Mouse (Mus musculus): ENCODE measurements at regions not wholly inside any gene's neighbourhood (a gene's known extent, or its start where the extent isn't known, plus 50 kb on each side); places are given as distances from the start of the nearest gene placed in this dataset.

GRCm38 (mm10) chr3:35027898-35028297 lies 377.7 kb downstream of the Sox2 start:
- DNase-seq (ENCODE audit: low read depth, low spot score) = no peak

DNA sequence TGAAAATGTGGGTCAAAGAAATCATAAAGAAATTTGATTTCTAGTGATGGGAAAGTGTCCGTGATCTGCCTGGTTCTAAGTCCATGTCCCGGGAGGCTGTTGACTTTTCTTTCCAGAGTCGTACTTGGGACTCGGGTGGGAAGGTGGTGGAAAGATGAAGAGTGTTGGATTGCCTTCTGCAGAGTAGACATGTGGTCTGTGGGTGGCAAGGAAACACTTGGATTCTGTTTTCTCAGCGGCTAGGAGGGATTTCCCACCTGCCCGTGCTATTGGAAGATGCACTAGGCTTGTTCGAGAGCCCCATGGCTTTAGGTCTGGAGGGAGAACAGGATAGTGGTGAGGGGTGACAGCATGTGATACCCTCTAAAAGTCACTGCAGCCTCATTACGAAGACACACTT lies 379.7 kb downstream of the Sox2 start:
- DNase-seq (ENCODE audit: low read depth, low spot score) = no peak

DNA sequence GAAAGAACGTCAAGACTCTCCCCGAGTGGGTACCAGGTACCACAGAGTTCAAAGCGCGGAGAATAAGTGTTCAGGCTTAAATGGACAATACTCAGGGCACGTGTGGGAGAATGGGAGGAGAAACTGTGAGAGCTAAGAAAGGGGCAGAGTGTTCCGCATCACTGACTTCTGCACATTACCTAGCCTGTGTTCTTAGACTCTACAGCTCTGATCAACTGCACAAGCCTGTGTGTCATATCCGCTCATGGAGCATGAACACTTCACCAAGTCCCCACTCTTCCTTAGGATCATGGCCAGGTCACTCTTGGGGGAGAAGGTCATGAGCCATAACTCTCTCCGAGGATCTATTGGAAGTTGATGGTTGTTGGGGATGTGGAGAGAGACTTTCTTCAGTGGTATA lies 383.4 kb downstream of the Sox2 start:
- DNase-seq (ENCODE audit: low read depth, low spot score) = no peak

GRCm38 (mm10) chr3:35035234-35035633 lies 385.0 kb downstream of the Sox2 start:
- no peak for DNase-seq (ENCODE audit: low read depth, low spot score)

- no peak for DNase-seq (ENCODE audit: low read depth, low spot score)
Observed at GRCm38 (mm10) chr3:35043705-35044104, 393.5 kb downstream of the Sox2 start.

DNA sequence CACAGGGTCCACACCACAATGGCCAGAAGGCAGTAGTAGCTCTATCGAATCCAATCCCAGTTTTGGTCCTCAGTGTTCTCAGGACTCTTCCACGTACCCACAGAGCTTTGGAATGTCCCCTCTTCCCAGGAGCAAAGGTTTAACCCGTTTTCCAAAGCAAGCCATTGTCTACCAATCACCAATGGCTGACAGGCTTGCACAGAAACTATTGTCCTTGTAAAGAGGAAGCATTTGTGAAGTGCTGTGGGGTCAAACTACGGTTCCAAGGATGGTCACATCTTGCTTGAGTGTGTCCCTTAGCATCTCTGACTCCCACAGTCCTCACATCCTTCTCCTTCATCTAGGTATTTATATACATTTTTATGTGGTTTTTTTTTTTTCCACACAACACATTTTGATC lies 409.2 kb downstream of the Sox2 start:
- no peak for DNase-seq (ENCODE audit: low read depth, low spot score)

DNA sequence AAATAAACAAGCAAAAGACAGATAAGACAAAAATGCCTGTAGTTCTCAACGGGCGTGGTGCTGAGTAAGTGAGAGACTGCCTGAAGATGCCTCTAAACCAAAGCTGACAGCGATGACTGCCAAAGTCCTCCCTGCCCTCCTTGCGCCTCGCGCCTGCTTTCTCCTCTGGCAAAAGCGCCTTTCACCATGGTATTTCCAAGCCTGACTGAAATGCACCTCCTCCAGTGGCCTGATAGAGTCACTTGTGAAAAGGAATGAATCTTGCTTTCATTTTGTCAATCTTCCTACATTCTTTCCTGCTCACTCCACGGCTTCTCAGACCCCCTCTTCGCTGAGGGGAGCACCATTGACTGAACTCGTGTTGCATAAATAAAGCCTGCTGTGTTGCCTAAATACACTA lies 409.8 kb downstream of the Sox2 start:
- DNase-seq (ENCODE audit: low read depth, low spot score) = no peak

GRCm38 (mm10) chr3:35066824-35067223 lies 416.6 kb downstream of the Sox2 start:
- DNase-seq (ENCODE audit: low read depth, low spot score) = no peak

GRCm38 (mm10) chr3:35068586-35068985 lies 418.4 kb downstream of the Sox2 start:
- no peak for DNase-seq (ENCODE audit: low read depth, low spot score)

- DNase-seq (ENCODE audit: low read depth, low spot score) = no peak
Observed at GRCm38 (mm10) chr3:35071046-35071445, 420.8 kb downstream of the Sox2 start.

DNA sequence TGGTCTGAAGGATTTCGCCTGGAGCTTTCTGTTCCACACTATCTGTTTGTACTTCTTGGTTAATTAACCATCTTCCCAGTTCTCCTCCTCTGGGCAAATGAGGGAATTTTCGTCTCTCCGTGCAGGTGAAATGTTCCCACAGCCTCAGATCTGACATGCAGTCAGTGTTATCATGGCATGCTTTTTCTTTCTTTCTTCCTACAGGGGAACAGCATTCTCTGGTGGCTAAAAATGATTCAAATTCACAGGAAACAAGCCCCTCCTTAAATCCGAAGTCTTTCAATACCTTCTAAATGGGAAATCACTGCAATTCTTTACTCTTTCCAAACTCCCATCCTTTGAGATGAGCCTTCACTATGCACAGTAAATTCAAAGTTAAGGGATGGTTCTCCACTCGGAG lies 429.7 kb downstream of the Sox2 start:
- DNase-seq (ENCODE audit: low read depth, low spot score) = no peak

DNA sequence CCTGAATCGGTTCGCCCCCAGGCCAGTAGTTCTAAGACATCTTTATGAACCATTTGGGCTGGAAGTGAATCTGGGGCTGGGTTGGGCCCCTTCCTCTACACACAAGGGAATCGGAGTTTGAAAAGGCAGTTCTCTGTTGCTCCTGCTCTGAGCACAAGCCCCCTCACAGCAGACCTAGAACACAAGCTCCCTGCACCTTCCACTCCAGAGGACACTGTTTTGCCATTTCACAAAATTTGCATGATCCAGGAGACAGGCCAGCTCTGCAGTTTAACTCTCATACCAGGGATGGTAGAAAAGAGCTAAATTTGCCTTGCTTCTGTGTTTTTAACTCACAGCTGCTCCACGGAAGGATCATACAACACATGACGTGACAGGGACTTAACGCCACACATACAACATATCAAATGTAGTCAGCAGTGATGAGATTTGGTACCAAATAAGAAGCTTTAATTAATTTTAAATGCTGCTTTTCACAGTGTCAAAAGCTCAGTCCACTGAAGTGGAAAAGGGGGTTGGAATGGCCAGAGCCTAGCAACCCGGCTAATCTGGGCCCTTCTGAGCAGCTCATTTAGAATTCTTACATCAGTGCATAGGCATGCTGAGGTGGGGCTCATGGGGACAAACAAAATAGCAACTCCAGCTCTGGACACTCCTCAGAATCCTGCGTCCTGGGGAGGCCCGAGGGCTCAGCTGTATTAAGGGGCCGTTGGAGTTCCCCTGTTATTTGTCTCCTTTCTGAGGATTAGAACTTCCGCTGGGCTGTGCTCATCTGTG lies 434.1 kb downstream of the Sox2 start:
- DNase-seq (ENCODE audit: low read depth, low spot score) = no peak

- DNase-seq (ENCODE audit: low read depth, low spot score) = peak; percentile 70
Observed at GRCm38 (mm10) chr3:35088241-35089080, 438.3 kb downstream of the Sox2 start.

DNA sequence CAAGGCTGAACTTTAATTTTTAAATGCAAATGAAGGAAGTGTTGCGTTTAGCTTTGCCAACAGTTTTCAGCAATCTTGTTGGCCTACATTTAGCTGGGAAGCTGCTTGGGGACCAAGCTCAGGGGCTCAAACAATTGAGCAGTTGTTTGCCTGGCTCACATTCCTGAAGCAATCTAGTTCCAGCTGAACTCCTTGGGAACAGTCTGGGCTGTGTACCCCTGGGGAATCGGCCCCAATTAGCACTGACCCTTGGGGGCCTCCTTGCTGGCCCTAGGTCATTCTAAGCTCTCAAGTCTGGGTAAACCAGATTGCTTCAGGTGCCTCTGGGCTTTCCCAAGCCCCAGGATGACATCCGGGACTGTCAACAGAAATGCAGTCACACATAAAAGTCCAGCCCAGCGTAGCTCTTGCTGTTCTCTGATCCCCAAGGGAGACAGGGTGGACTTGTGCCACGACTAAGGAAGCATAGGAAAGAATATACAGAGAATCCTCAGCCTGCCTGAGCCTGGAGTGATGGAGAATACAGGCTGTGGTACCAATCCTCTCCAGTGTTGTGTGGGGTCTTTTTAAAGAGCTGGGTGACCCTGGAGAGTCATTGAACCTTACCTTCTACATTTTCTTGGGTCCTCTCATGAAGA lies 440.4 kb downstream of the Sox2 start:
- no peak for DNase-seq (ENCODE audit: low read depth, low spot score)

DNA sequence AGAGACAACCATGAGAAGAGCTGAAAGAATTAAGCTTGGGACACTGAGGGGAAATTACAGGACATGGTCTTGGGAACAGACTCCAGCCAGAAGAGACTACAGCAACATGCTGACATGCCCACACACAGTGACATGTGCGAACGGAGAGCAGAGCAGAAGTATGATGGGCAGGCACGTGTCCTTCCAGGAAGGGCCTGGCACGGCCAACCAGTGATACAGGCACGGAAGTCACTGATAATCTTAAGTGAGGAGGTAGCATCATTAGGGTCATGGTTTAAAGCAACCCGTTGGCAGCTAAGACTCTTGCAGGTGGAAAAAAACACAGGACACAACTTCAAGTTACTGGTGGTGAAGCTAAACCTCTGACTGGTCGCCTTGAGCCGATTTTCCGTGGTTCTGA lies 442.8 kb downstream of the Sox2 start:
- no peak for DNase-seq (ENCODE audit: low read depth, low spot score)

GRCm38 (mm10) chr3:35095221-35095620 lies 445.0 kb downstream of the Sox2 start:
- no peak for DNase-seq (ENCODE audit: low read depth, low spot score)

GRCm38 (mm10) chr3:35096381-35096780 lies 446.2 kb downstream of the Sox2 start:
- DNase-seq (ENCODE audit: low read depth, low spot score) = no peak

GRCm38 (mm10) chr3:35097766-35098165 lies 447.6 kb downstream of the Sox2 start:
- no peak for DNase-seq (ENCODE audit: low read depth, low spot score)

- no peak for DNase-seq (ENCODE audit: low read depth, low spot score)
Observed at GRCm38 (mm10) chr3:35099226-35099625, 449.0 kb downstream of the Sox2 start.

DNA sequence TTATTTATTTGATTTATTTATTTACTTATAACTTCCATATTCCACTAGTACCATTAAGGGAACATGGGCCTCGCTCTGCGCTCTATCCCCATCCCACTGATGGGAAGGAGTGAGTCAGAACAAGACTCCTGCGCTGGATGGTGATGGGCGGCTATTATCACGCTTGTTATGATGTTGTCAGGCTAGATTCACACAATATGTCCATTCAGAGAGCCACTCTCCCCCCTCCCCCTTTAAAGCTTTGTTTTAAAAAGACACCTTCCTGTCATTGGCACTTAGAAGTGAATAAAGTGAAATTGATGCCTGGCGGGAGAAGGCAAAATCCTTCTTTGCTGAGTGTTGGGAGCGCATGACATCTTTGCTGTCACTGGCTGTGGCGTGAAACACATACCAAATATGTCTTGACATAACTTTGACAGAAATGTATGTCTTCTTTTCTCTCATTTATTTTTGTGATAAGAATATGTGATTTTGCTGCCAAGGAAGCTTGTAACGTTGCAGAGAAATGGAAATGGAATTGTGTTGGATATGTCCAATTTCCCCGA lies 449.7 kb downstream of the Sox2 start:
- DNase-seq (ENCODE audit: low read depth, low spot score) = no peak

- no peak for DNase-seq (ENCODE audit: low read depth, low spot score)
Observed at GRCm38 (mm10) chr3:35101286-35101685, 451.1 kb downstream of the Sox2 start.

DNA sequence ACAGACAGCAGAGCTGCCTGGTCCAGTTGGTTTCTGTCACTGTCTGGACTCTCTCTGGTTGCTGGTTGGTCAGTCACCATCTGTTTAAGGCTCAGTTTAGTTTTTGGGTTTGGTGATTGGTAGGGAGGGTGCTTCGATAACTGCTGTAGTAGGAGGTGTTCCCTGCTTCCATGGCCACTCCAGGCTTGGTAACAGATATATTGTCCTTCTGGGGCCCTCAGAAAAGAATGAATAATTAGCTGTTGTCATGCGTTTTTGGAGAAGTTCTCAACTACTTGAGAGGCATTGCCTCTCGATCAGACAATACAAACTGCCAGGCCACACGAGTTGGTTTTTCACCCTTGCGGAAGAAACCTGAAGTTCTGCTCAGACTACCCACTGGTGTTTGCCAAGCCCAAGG lies 451.7 kb downstream of the Sox2 start:
- no peak for DNase-seq (ENCODE audit: low read depth, low spot score)

Data from brain, embryonic 18.5 days (tissue).